Mouse (Mus musculus) ZHBTc4 (cell line): ENCODE data around the gene Rnaseh2c.

Source experiments
- DNase-seq: peaks from one replicate; pipeline ENCODE4 v3.0.0-alpha.2; 2011; ENCODE audit warnings: low read depth, low spot score

The Rnaseh2c gene

GRCm38 (mm10) chr19:5632120-5632519 is 30.4 kb downstream of the Rnaseh2c start:
- DNase-seq: no peak

DNA sequence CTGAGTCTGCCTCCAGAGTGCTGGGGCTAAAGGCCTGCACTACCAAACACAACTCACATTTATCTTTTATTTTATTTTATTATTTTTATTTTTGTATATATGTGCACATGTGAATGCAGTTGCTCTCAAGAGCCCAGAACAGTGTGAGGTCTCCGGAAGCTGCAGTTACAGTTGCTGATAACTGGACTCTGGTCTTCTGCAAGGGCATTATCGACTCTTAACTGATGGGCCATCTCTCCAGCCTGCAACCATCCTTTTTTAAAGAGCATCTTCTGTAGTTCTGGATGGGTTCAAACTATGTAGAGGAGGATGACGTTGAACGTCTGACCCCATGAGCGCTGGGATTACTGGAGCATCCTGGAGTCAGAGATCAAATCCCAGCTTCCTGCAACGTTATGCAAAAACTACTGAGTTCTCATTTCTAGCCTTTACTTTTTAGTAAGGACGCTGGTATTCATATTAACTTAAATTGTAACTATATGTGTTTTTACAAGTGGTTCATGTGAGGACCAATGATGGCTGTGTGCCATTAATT is 34.4 kb downstream of the Rnaseh2c start:
- no peak for DNase-seq

- DNase-seq: no peak
Measured at GRCm38 (mm10) chr19:5636571-5637041, 34.9 kb downstream of the Rnaseh2c start.

DNA sequence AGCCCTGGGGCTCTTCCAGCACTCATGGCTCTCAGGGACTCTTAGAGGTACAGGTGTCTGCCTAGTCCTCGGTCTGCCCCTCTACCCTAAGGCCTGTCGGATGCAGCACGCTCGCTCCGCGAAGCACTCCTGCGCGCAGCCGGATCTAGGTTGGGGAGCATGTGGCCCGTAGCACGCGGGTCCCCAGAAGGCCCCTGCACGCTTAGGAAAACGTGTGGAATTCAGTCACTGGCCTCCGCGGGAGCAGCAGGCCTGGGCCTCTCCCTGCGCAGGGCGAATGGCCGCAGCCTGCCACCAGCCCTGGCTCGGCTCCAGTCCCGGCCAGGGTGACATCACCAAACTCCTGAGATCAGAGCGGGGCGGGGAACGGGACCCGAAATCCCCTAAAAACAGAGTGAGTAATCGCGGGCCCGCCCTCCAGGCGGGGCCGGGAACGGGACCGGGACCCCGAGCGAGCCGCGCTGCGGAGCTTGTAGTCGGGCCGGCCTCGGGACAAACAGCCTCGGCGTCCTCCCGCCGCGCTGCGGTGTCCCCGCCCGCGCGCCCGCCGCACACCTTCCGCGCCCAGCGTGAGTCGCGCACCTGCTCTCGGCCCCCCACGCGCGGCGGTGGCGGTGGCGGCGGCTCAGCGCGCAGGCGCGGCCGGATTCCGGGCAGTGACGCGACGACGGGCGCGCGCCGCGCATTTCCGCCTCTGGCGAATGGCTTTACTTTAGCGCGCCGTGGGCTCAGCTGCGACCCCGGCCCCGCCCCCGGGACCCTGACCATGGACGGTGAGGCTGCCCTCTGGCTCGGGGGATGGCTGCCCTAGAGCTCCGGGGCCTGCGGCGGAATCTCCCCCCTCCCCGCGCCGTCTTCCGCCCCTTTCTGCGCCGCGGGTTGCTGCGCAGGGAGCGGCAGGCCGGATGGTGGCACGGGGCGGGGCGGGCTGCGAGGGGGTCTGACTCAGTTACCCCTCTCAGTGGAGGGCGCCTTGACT is 35.7 kb downstream of the Rnaseh2c start, which contains the start of gene Rela:
Gene Rela (plus strand): TSS at position 415 of the 979 bp plus-strand sequence.
- DNase-seq: peak; percentile 82

- DNase-seq: no peak
Measured at GRCm38 (mm10) chr19:5638416-5639005, 36.8 kb downstream of the Rnaseh2c start.

DNA sequence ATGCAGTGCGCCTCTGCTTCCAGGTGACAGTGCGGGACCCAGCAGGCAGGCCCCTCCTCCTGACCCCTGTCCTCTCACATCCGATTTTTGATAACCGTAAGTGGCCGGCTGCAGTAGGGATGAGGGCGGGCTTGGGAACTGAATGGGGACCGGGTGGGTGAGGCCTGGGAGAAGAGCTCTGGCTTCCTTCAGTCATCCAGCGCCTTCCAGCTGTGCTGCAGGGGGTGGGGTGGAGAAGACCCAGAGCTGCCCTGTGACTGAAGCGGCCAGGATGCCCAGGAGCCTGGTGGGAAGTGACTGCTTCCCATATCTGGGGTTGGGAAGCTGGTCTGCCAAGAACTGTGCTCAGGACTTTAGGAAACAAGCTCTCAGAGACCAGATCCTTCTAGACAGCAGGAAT is 38.7 kb downstream of the Rnaseh2c start:
- DNase-seq: no peak

DNA sequence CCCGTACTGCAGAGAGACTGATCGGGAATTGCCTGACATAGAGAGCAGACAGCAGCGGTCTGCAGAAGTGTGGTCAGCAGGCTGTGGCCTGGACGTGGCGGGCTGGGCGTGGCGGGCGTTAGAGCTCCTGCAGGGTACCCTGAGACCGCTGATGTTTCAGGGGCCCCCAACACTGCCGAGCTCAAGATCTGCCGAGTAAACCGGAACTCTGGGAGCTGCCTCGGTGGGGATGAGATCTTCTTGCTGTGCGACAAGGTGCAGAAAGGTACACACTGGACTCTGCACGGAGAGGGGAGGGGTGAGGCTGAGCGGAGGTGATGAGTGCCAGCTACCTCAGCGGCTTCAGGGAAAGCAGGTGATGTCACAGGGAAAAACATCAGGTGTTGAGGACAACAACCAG is 39.3 kb downstream of the Rnaseh2c start:
- DNase-seq: no peak

DNA sequence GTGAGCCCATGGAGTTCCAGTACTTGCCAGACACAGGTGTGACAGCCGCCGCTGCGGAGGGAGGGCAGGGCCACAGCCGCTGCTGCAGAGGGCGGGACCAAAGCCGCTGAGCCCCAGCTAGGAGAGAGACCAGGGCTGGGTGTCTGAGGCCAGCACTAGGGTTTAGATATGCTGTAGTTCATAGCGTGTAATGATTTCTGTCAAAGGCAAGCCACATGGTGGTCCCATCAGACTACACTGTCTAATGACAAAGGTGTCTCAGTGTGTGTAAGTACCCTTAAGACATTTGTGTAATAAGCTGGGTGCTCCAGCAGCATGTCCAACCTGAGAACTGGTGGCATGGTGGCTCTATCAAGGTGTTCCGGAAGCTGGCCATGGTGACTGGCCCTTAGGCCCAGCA is 40.0 kb downstream of the Rnaseh2c start:
- DNase-seq: peak; percentile 53

GRCm38 (mm10) chr19:5645280-5645679 is 43.6 kb downstream of the Rnaseh2c start:
- DNase-seq: no peak

DNA sequence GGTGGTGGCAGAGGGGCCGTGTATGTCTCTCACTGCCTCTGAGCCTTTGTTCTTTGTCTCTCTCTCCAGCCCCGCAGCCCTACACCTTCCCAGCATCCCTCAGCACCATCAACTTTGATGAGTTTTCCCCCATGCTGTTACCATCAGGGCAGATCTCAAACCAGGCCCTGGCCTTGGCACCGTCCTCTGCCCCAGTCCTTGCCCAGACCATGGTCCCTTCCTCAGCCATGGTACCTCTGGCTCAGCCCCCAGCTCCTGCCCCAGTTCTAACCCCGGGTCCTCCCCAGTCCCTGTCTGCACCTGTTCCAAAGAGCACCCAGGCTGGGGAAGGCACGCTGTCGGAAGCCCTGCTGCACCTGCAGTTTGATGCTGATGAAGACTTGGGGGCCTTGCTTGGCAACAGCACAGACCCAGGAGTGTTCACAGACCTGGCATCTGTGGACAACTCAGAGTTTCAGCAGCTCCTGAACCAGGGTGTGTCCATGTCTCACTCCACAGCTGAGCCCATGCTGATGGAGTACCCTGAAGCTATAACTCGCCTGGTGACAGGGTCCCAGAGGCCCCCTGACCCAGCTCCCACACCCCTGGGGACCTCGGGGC is 45.2 kb downstream of the Rnaseh2c start:
- DNase-seq: no peak

GRCm38 (mm10) chr19:5647791-5648190 is 46.1 kb downstream of the Rnaseh2c start:
- no peak for DNase-seq

DNA sequence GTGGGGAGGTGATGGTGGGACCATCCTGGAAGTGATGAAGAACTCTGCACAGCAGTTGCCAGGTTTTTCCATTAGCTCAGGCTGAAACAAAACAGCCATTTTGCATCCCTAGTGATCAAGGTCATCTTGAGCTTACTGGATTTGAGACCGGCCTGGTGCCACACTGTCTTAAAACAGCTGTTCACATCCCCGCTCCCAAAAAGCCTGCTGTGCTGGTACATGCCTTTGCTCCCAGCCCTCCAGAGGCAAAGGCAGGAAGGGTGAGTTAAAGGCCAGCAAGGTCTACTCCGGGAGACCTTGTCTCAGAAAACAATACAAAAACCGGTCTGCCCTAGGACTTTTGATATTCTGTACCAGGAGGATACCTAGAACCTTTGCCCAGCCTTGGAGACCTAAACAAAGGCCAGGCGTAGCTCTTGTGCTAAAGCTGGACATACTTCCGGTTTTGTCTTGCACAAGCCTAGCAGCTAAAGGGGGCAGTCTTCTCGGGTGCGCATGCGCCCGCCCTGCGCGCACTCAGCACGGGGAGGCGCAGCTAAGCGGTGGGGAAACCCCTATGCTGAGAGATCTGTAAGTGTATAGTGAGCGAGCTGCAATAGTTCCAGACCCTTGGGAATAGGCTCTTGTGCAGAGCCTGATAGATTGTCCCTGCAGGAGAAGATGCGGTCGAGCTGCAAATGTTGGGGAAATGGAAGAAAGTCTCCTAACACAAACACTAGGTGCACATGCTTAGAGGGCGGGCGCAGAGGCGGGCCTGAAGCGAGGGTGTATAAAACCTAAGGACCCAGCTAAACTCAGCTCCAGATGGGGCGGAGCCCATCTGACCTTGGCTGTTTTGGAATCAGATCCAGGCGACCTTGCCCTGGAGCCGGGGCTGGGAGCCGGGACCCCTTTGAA is 47.0 kb downstream of the Rnaseh2c start:
- peak; percentile 88 for DNase-seq

DNA sequence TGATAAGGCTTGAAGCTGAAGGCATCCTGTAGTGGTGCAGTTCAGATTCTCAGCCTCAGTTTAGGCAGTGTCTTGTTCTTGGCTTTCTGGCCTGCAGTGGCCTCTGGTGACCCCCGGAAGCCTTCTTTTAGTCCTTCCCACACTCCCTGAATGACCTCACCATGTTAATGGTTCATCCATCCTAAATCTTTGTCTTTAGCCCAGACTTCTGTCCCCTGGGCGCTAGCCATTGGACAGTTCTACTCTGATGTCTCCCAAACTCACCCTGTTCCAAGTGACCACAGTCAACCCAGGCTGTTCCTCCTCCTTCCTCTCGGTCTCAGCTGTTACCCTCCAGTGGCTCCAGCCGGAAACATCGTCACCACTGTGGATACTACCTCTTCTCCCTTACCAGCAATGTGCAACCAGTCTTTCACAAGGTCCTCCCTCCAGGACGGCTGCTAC is 47.6 kb downstream of the Rnaseh2c start:
- DNase-seq: no peak

GRCm38 (mm10) chr19:5651502-5652274 is 50.0 kb downstream of the Rnaseh2c start:
- DNase-seq: peak; percentile 54

- DNase-seq: no peak
Measured at GRCm38 (mm10) chr19:5652570-5652969, 50.9 kb downstream of the Rnaseh2c start.

DNA sequence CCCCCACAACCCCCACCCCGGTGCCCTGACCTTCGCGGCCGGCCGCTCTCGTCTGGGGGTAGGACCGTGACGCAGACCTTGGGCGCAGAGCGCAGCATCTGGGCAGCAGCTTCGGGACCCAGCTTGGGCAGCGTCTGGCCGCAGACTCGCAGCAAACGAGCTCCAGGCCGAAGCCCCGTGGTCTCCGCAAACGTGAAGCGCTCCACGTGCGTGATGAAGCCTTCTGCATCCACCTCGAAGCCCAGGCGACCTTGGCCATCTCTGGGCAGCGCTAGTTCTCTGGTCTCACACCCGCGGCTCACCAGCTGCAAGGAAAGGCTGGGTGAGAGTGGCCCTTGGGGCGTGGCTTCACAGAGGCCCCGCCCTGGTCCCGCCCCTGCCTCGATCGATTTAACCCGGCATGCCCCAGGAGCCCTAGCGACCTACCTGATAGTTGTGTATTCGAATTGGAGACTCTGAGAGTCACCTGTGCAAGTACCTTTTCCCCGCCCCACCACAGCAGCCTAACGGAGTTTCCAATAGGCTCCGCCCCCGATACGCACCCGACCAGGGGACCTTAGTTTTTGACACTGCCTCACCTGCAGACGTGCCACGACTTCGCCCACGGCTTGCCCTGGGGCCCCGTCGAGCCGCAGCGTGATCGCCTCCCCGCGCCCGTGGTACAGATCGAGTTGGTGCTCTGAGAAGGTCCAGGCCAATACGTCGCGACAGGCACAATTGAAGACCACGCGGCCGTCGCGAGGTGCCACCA is 52.5 kb downstream of the Rnaseh2c start:
- peak; percentile 87 for DNase-seq

GRCm38 (mm10) chr19:5654720-5655298 is 53.1 kb downstream of the Rnaseh2c start:
- DNase-seq: peak; percentile 46
